Mouse (Mus musculus) embryo, embryonic 11 days (tissue): ENCODE measurements around the gene Acadvl.

Experiments used
- DNase-seq: peaks from one replicate; pipeline ENCODE4 v3.0.0-alpha.2; 2015

The Acadvl gene

GRCm38 (mm10) chr11:69976271-69976670, 38.9 kb downstream of the Acadvl start:
- no peak for DNase-seq

GRCm38 (mm10) chr11:69974907-69975306, 40.3 kb downstream of the Acadvl start:
- no peak for DNase-seq

GRCm38 (mm10) chr11:69970775-69971174, 44.4 kb downstream of the Acadvl start:
- DNase-seq, result no peak

- no peak for DNase-seq
Observed at GRCm38 (mm10) chr11:69970222-69970621, 45.0 kb downstream of the Acadvl start.

- DNase-seq, result no peak
Observed at GRCm38 (mm10) chr11:69968793-69969192, 46.4 kb downstream of the Acadvl start.

- DNase-seq, result no peak
Observed at GRCm38 (mm10) chr11:69966860-69967517, 48.2 kb downstream of the Acadvl start.

GRCm38 (mm10) chr11:69966006-69966859, 49.0 kb downstream of the Acadvl start:
- peak; percentile 58 for DNase-seq

- peak; percentile 31 for DNase-seq
Observed at GRCm38 (mm10) chr11:69965271-69966005, 49.8 kb downstream of the Acadvl start.

GRCm38 (mm10) chr11:69964650-69965270, 50.5 kb downstream of the Acadvl start, which contains the start of gene Cldn7:
TSS of gene Cldn7 (plus strand) at chr11:69964779.
- no peak for DNase-seq

GRCm38 (mm10) chr11:69961841-69962240, 53.4 kb downstream of the Acadvl start:
- DNase-seq, result no peak

GRCm38 (mm10) chr11:69960616-69961015, 54.6 kb downstream of the Acadvl start:
- DNase-seq, result no peak
